ENCODE assay signal across 1 mouse cellular context in the genomic region with DNA sequence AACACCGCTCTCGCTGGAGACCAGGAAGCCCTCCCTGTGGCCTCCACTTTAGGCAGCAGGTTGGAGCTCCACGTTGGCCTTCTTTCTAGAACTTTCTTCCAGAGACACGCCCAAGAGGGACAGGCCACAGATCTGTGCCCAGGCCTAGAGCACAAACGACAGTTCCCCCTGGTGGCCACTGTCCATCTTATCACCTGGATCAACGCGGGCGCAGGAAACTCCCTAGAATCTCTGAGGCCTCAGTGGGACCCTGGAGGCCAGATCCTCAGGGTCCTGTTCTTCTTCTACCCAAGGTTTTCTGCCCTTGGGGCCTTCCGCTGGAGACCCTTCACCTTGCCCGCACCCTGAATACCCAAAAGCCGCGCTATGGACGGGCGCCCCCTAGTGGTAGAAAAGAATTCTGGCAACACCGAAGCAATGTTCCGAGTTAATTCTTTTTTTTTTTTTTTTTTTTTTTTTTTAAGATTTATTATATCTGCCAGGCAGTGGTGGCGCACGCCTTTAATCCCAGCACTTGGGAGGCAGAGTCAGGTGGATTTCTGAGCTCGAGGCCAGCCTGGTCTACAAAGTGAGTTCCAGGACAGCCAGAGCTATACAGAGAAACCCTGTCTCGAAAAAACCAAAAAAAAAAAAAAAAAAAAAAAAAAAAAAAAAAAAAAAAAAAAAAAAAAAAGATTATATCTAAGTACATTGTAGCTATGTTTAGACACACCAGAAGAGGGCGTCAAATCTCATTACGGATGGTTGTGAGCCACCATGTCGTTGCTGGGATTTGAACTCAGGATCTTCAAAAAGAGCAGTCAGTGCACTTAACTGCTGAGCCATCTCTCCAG.
TF ChIP-seq lines count a peak whose summit lies in the region.

No protein-coding gene starts in this region.

TF ChIP-seq in MEL, 35 proteins besides CTCF, POLR2A, EP300 and RAD21:
- TF ChIP-seq ZKSCAN1 (IDR thresholded peaks at IDR 0.05; ENCODE audit: low read depth, low read length) (peak; percentile 49; the same call in 1 of the 2 replicates), ZC3H11A (IDR thresholded peaks at IDR 0.05; ENCODE audit: low read depth, low read length) (peak; percentile 41; the same call in 1 of the 2 replicates), SMC3 (IDR thresholded peaks at IDR 0.05; ENCODE audit: low read depth, low read length) (peak; percentile 58), SIN3A (IDR thresholded peaks at IDR 0.05; ENCODE audit: low read length) (peak; percentile 33; the same call in 1 of the 2 replicates), HCFC1 (IDR thresholded peaks at IDR 0.05; ENCODE audit: low read depth, low read length) (0 out of 2 replicates have a peak, but pooled peaks have one; percentile 49), ZNF384 (IDR thresholded peaks at IDR 0.05; ENCODE audit: low read depth, low read length) (peak; percentile 96)
